Mouse (Mus musculus) cerebellum, postnatal 10 days (tissue): ENCODE data around the gene Eid2.
A peak's percentile ranks its signal among the peaks of the same experiment; 100 is the strongest.
"Not testable (repeated sequence)": the region's sequence is repeated elsewhere in the genome, so short reads cannot be mapped to it uniquely, and the experiment has no call there.

Source experiments
- DNase-seq, 2 experiments: peaks; one replicate each; pipeline ENCODE4 v3.0.0; 2021; ENCODE audit warnings: mixed read lengths in 2 of 2

Eid2 gene

GRCm38 (mm10) chr7:28267129-28268041 lies at the start of gene Eid2:
TSS of gene Eid2 (plus strand) at chr7:28267881.
- DNase-seq = peak; percentile 97 to 98

- peak; percentile 82 to 83 for DNase-seq
These were observed 48.5 kb upstream of the Eid2 start for GRCm38 (mm10) chr7:28218951-28219740.

- DNase-seq = not testable (repeated sequence)
These were observed 40.8 kb upstream of the Eid2 start for GRCm38 (mm10) chr7:28226836-28227235.

GRCm38 (mm10) chr7:28227421-28227820 lies 40.3 kb upstream of the Eid2 start:
- not testable (repeated sequence) for DNase-seq

GRCm38 (mm10) chr7:28243943-28244342 lies 23.7 kb upstream of the Eid2 start:
- not testable (repeated sequence) for DNase-seq

- no peak for DNase-seq
These were observed 18.7 kb upstream of the Eid2 start for GRCm38 (mm10) chr7:28248957-28249356.

GRCm38 (mm10) chr7:28251976-28252375 lies 15.7 kb upstream of the Eid2 start:
- no peak for DNase-seq

- DNase-seq = no peak
These were observed 13.1 kb upstream of the Eid2 start for GRCm38 (mm10) chr7:28254591-28254990.

- peak in 1 of 2 experiments; percentile 34 for DNase-seq
These were observed 12.2 kb upstream of the Eid2 start for GRCm38 (mm10) chr7:28255476-28255875.

- DNase-seq = no peak
These were observed 4.8 kb upstream of the Eid2 start for GRCm38 (mm10) chr7:28262861-28263260.

- peak in 1 of 2 experiments; percentile 50 for DNase-seq
These were observed 3.9 kb upstream of the Eid2 start for GRCm38 (mm10) chr7:28263786-28264185.

- DNase-seq = no peak
These were observed 2.3 kb upstream of the Eid2 start for GRCm38 (mm10) chr7:28265391-28265790.

GRCm38 (mm10) chr7:28268042-28268531 lies 406 bp downstream of the Eid2 start:
- DNase-seq = peak; percentile 77 to 79

- DNase-seq = peak in 1 of 2 experiments; percentile 25
These were observed 895 bp downstream of the Eid2 start for GRCm38 (mm10) chr7:28268576-28268975.

GRCm38 (mm10) chr7:28269355-28269754 lies 1.7 kb downstream of the Eid2 start:
- DNase-seq = peak; percentile 41 to 47

GRCm38 (mm10) chr7:28271761-28272160 lies 4.1 kb downstream of the Eid2 start:
- DNase-seq = no peak

- DNase-seq = no peak
These were observed 9.5 kb downstream of the Eid2 start for GRCm38 (mm10) chr7:28277237-28277614.

GRCm38 (mm10) chr7:28277615-28278278 lies 10.1 kb downstream of the Eid2 start, which contains the start of gene Eid2b:
TSS of gene Eid2b (plus strand) at chr7:28277739.
- peak; percentile 98 to 99 for DNase-seq

GRCm38 (mm10) chr7:28278279-28278652 lies 10.6 kb downstream of the Eid2 start:
- DNase-seq = peak; percentile 55 to 57

- DNase-seq = no peak
These were observed 12.9 kb downstream of the Eid2 start for GRCm38 (mm10) chr7:28280630-28281029.

GRCm38 (mm10) chr7:28290165-28290564 lies 22.5 kb downstream of the Eid2 start:
- peak; percentile 65 to 74 for DNase-seq
